Mouse (Mus musculus): Measurements from ENCODE around the gene Slamf7.
"Not testable (repeated sequence)": the region's sequence is repeated elsewhere in the genome, so short reads cannot be mapped to it uniquely, and the experiment has no call there.

The Slamf7 gene

GRCm38 (mm10) chr1:171652734-171653133, at the start of gene Slamf7:
Slamf7 (minus strand) TSS chr1:171653035.
- DNase-seq (ENCODE audit: low spot score in 2 of 2), result no peak

- DNase-seq (ENCODE audit: low spot score in 2 of 2), result peak; percentile 73 to 81
Observed at GRCm38 (mm10) chr1:171698983-171699382, 46.1 kb upstream of the Slamf7 start.

- no peak for DNase-seq (ENCODE audit: low spot score in 2 of 2)
Observed at GRCm38 (mm10) chr1:171693918-171694317, 41.1 kb upstream of the Slamf7 start.

- no peak for DNase-seq (ENCODE audit: low spot score in 2 of 2)
Observed at GRCm38 (mm10) chr1:171687320-171687719, 34.5 kb upstream of the Slamf7 start.

- no peak for DNase-seq (ENCODE audit: low spot score in 2 of 2)
Observed at GRCm38 (mm10) chr1:171684923-171685322, 32.1 kb upstream of the Slamf7 start.

- DNase-seq (ENCODE audit: low spot score in 2 of 2), result peak; percentile 47 to 63
Observed at GRCm38 (mm10) chr1:171681531-171682299, 28.9 kb upstream of the Slamf7 start, which contains the start of gene Cd48. Cd48 (plus strand) TSS chr1:171682009.

GRCm38 (mm10) chr1:171681009-171681408, 28.2 kb upstream of the Slamf7 start:
- peak; percentile 80 for DNase-seq (ENCODE audit: low spot score in 2 of 2)

GRCm38 (mm10) chr1:171677721-171678120, 24.9 kb upstream of the Slamf7 start:
- DNase-seq (ENCODE audit: low spot score in 2 of 2), result no peak

GRCm38 (mm10) chr1:171674467-171674866, 21.6 kb upstream of the Slamf7 start:
- DNase-seq (ENCODE audit: low spot score in 2 of 2), result no peak

- no peak for DNase-seq (ENCODE audit: low spot score in 2 of 2)
Observed at GRCm38 (mm10) chr1:171672854-171673475, 20.1 kb upstream of the Slamf7 start.

- not testable (repeated sequence) for DNase-seq (ENCODE audit: low spot score in 2 of 2)
Observed at GRCm38 (mm10) chr1:171672451-171672850, 19.6 kb upstream of the Slamf7 start.

- DNase-seq (ENCODE audit: low spot score in 2 of 2), result no peak
Observed at GRCm38 (mm10) chr1:171667160-171667559, 14.3 kb upstream of the Slamf7 start.

GRCm38 (mm10) chr1:171666350-171666749, 13.5 kb upstream of the Slamf7 start:
- DNase-seq (ENCODE audit: low spot score in 2 of 2), result no peak

GRCm38 (mm10) chr1:171663757-171664156, 10.9 kb upstream of the Slamf7 start:
- no peak for DNase-seq (ENCODE audit: low spot score in 2 of 2)

GRCm38 (mm10) chr1:171661482-171661881, 8.6 kb upstream of the Slamf7 start:
- no peak for DNase-seq (ENCODE audit: low spot score in 2 of 2)

GRCm38 (mm10) chr1:171660423-171660822, 7.6 kb upstream of the Slamf7 start:
- DNase-seq (ENCODE audit: low spot score in 2 of 2), result no peak

- peak in 1 of 2 experiments; percentile 32 for DNase-seq (ENCODE audit: low spot score in 2 of 2)
Observed at GRCm38 (mm10) chr1:171658561-171658991, 5.7 kb upstream of the Slamf7 start.

GRCm38 (mm10) chr1:171648840-171649239, 4.0 kb downstream of the Slamf7 start:
- DNase-seq (ENCODE audit: low spot score in 2 of 2), result no peak

GRCm38 (mm10) chr1:171647716-171648115, 5.1 kb downstream of the Slamf7 start:
- DNase-seq (ENCODE audit: low spot score in 2 of 2), result peak; percentile 44 to 57

- DNase-seq (ENCODE audit: low spot score in 2 of 2), result peak in 1 of 2 experiments; percentile 42
Observed at GRCm38 (mm10) chr1:171646429-171646940, 6.3 kb downstream of the Slamf7 start.

GRCm38 (mm10) chr1:171643612-171644011, 9.2 kb downstream of the Slamf7 start:
- peak; percentile 60 to 69 for DNase-seq (ENCODE audit: low spot score in 2 of 2)

- no peak for DNase-seq (ENCODE audit: low spot score in 2 of 2)
Observed at GRCm38 (mm10) chr1:171640796-171641195, 12.0 kb downstream of the Slamf7 start.

GRCm38 (mm10) chr1:171638686-171639085, 14.1 kb downstream of the Slamf7 start:
- no peak for DNase-seq (ENCODE audit: low spot score in 2 of 2)
